9 mouse cellular contexts compared by ENCODE assay signal in the genomic region with DNA sequence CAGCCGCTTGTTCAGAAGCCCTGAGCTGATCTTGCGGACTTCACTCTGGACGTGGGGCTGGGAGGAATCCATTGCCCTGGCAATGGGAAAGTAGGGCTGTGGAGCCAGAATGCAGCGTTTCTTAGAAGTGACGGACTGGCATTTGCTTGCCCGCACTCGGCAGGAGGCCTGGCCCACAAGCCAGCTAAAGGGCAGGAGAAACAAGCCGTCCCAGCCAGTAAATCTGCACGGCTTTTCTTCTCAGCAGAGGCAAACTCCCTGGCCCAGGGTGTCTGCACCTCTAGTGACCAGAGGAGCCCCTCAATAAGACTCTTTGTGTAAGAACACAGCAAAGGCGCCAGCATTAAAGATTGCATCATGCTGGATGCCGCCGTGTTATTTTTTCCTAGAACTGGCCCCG. TPM values are rescaled to one million over a fixed set of nuclear protein-coding genes. Genes with fewer than 3 reads are reported as not detected.
DNase-seq lines count a peak whose midpoint lies in the region; ATAC-seq and TF ChIP-seq lines count a peak whose summit lies in the region.
"Had no signal": no experiment of that assay in that cellular context is flagged by ENCODE, and none has a peak within 500 bp of the region (broad histone marks: within the 10 kb centered on the region; RNA-seq: fewer than 3 reads in every experiment).

No protein-coding gene starts in this region.

- H3K36me3 ChIP-seq in thymus, adult 2 months (ENCODE audit: control insufficient read depth, insufficient read depth, low read length), result peaks cover 3% of the 10 kb centered on the region; the same call in 1 of the 2 replicates
- H3K36me3 ChIP-seq in hindbrain, embryonic 15.5 days, result no peaks in the 10 kb centered on the region
- H3K36me3 ChIP-seq in stomach, postnatal 0 days (ENCODE audit: control insufficient read depth, insufficient read depth, low read length), result peaks cover 2% of the 10 kb centered on the region

- H3K9ac ChIP-seq in hindbrain, embryonic 15.5 days, result 0 out of 2 replicates have a peak overlapping the region, but pooled peaks have one; percentile 19
- no peak overlapping the region for H3K9ac ChIP-seq in stomach, postnatal 0 days (ENCODE audit: low read length)

- TF ChIP-seq POLR2A in thymus, adult 2 months (IDR thresholded peaks at IDR 0.05; ENCODE audit: control insufficient read depth, extremely low read depth, insufficient read depth, low read length, poor library complexity), result no peak

- H3K4me2 ChIP-seq in hindbrain, embryonic 15.5 days, result 0 out of 2 replicates have a peak overlapping the region, but pooled peaks have one; percentile 7
- no peak overlapping the region for H3K4me2 ChIP-seq in stomach, postnatal 0 days (replicated peaks; ENCODE audit: low read depth)

- peak; percentile 66 for ATAC-seq in hindbrain, embryonic 15.5 days (ENCODE audit: low FRiP score, low read depth)
- no peak for ATAC-seq in stomach, postnatal 0 days (ENCODE audit: low FRiP score, low TSS enrichment)

- peaks cover 6% of the 10 kb centered on the region; the same call in 1 of the 2 replicates for H3K4me1 ChIP-seq in thymus, adult 2 months (replicated peaks; ENCODE audit: control insufficient read depth, insufficient read depth, low read length)
- H3K4me1 ChIP-seq in hindbrain, embryonic 15.5 days (replicated peaks), result peaks cover 31% of the 10 kb centered on the region
- no peaks in the 10 kb centered on the region; the same call in 1 of the 2 replicates for H3K4me1 ChIP-seq in stomach, postnatal 0 days (replicated peaks; ENCODE audit: control insufficient read depth, insufficient read depth)

- WGBS in thymus, adult 2 months, result 96% methylated on average over 13 of the region's 13 CpGs
- WGBS in hindbrain, embryonic 15.5 days, result 19% methylated on average over 13 of the region's 13 CpGs
- WGBS in stomach, postnatal 0 days, result 48% methylated on average over 13 of the region's 13 CpGs

- no peak overlapping the region for H3K4me3 ChIP-seq in thymus, adult 2 months (ENCODE audit: control insufficient read depth, insufficient read depth, low read length)
- no peak overlapping the region for H3K4me3 ChIP-seq in hindbrain, embryonic 15.5 days
- no peak overlapping the region for H3K4me3 ChIP-seq in stomach, postnatal 0 days (ENCODE audit: low read depth, low read length)

- no peaks in the 10 kb centered on the region for H3K9me3 ChIP-seq in hindbrain, embryonic 15.5 days
- H3K9me3 ChIP-seq in stomach, postnatal 0 days (ENCODE audit: control insufficient read depth, low read length), result no peaks in the 10 kb centered on the region

- TF ChIP-seq EP300 in stomach, postnatal 0 days (optimal IDR thresholded peaks at IDR 0.05), result no peak

- no peak for TF ChIP-seq CTCF in thymus, adult 2 months (IDR thresholded peaks at IDR 0.05; ENCODE audit: borderline replicate concordance, control insufficient read depth, extremely low read depth, insufficient read depth, low read length, poor library complexity)
- TF ChIP-seq CTCF in stomach, postnatal 0 days (IDR thresholded peaks at IDR 0.05; ENCODE audit: low read depth), result no peak

- no peaks in the 10 kb centered on the region for H3K27me3 ChIP-seq in thymus, adult 2 months (ENCODE audit: control insufficient read depth, insufficient read depth, low read length)
- H3K27me3 ChIP-seq in hindbrain, embryonic 15.5 days, result no peaks in the 10 kb centered on the region
- H3K27me3 ChIP-seq in stomach, postnatal 0 days (ENCODE audit: control insufficient read depth, insufficient read depth, low read length), result no peaks in the 10 kb centered on the region

- H3K27ac ChIP-seq in thymus, adult 2 months (ENCODE audit: control insufficient read depth, insufficient read depth, low read length), result no peak overlapping the region
- peak overlapping the region; percentile 69 for H3K27ac ChIP-seq in hindbrain, embryonic 15.5 days (replicated peaks)
- peak overlapping the region; percentile 49; the same call in 1 of the 2 replicates for H3K27ac ChIP-seq in stomach, postnatal 0 days (replicated peaks)

- peak; percentile 32 for DNase-seq in gastrocnemius, postnatal 25 days
- DNase-seq in gastrocnemius, postnatal 4 days (ENCODE audit: low spot score in 2 of 2), result no peak
- DNase-seq in thymus, postnatal 4 days, result peak; percentile 8
- no peak for DNase-seq in thymus, adult 2 months
- DNase-seq in stomach, postnatal 0 days (ENCODE audit: low spot score), result no peak
- DNase-seq in right cerebral cortex, postnatal 4 days, result no peak
- no peak for DNase-seq in lung, adult 18-20 months
- DNase-seq: B cell, adult 2 months had no signal

RNA-seq across cellular contexts. Expression of a gene that starts 55.6 kb away (rescaled TPM):
- total RNA-seq in gastrocnemius, postnatal 25 days (2021), result 10 to 100 TPM; 13.5 to 16.6 TPM
- 10 to 100 TPM; 63.4 to 64.4 TPM for total RNA-seq in gastrocnemius, postnatal 4 days (2021)
- polyA plus RNA-seq in thymus, adult 2 months (2012; rRNA removed), result 47.2 and 62.7 TPM in 2 replicates
- polyA plus RNA-seq in hindbrain, embryonic 15.5 days (2015; fragmentation: Nextera tagmentation; extraction: Ambion mirVana), result 8.1 and 8.3 TPM in 2 replicates
- 11.3 and 12.5 TPM in 2 replicates for polyA plus RNA-seq in stomach, postnatal 0 days (2015; fragmentation: Nextera tagmentation; extraction: Ambion mirVana)

Comparison
In these comparisons a context has a peak if more than half of its experiments do, and no peak if none do; other contexts are left out.
1. DNase-seq: peak in gastrocnemius, postnatal 25 days (single experiment) and thymus, postnatal 4 days (single experiment); none in gastrocnemius, postnatal 4 days (0 of 2), thymus, adult 2 months (single experiment), stomach, postnatal 0 days (single experiment), right cerebral cortex, postnatal 4 days (single experiment) and lung, adult 18-20 months (0 of 2).